Mouse (Mus musculus): ENCODE results near the gene 4931422A03Rik.

- TF ChIP-seq TCF3 (IDR thresholded peaks at IDR 0.05; ENCODE audit: insufficient read length, low read depth): no peak
- no peak for TF ChIP-seq USF1 (IDR thresholded peaks at IDR 0.05; ENCODE audit: low read depth)
- no peak for TF ChIP-seq POLR2A (IDR thresholded peaks at IDR 0.05; ENCODE audit: insufficient read length, low read depth)
- no peak for TF ChIP-seq MAX (IDR thresholded peaks at IDR 0.05; ENCODE audit: low read depth)
Measured at GRCm38 (mm10) chr2:104032056-104032455, 3.9 kb upstream of the 4931422A03Rik start.

All from myocyte (in vitro differentiated cells).